Mouse (Mus musculus) left cerebral cortex, adult 8-10 months (tissue): Measurements from ENCODE around the gene Gm42372. TPM values are rescaled to one million over a fixed set of nuclear protein-coding genes. Genes with fewer than 3 reads are reported as not detected.

Experiments
- DNase-seq, 2 experiments: peaks; one replicate each; pipeline ENCODE4 v3.0.0; 2022; ENCODE audit warnings: low spot score in 2 of 2
- total RNA-seq, 4 experiments: library from RNA; stranded (reverse); gene quantifications; 2 replicates each; pipeline ENCODE4 v1.2.4; 2022

Gm42372 gene
- total RNA-seq, 4 experiments from 2014 or later, result 60.8 to 66.8 (median 62.2) TPM

DNA sequence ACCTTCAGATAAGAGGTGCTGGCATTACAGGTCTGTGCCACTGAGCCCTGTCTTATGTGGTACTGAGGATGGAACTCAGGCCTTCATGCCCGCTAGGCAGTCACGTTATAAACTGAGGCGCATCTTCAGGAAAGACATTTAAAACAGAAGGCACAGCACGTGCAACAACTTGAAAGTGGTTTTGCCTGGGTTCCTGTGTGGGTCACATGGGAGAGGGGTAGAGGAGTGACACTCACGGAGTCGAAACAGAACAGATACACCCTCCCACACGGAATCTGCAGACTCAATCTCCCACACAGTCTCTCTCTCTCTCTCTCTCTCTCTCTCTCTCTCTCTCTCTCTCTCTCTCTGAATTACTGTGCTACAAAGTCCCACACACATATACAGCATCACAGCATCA lies 47.4 kb downstream of the Gm42372 start:
- DNase-seq, result peak in 1 of 2 experiments; percentile 68

Other genes with a start within 250 kb of the Gm42372 start
- 100 to 1,000 TPM; 244 to 255 (median 248) TPM for gene Ap2s1, start 244.7 kb upstream of the Gm42372 start, total RNA-seq
- gene Slc1a5, start 201.7 kb upstream of the Gm42372 start, total RNA-seq, result 1 to 10 TPM; 4.3 to 7.4 (median 7.0) TPM
- 100 to 1,000 TPM; 205 to 269 (median 250) TPM for gene Strn4, start 167.2 kb upstream of the Gm42372 start, total RNA-seq
- gene Fkrp, start 166.4 kb upstream of the Gm42372 start, total RNA-seq, result 10 to 100 TPM; 49.6 to 68.2 (median 56.9) TPM
- gene Prkd2, start 140.2 kb upstream of the Gm42372 start, total RNA-seq, result 1 to 10 TPM; 4.2 to 6.8 (median 5.5) TPM
- 100 to 1,000 TPM; 163 to 169 (median 166) TPM for gene Dact3, start 107.8 kb upstream of the Gm42372 start, total RNA-seq
- gene Gng8, start 91.3 kb upstream of the Gm42372 start, total RNA-seq, result 1 to 10 TPM; 2.1 to 3.5 (median 3.5) TPM
- under 1 TPM in 3 of 4 experiments, not detected in 1; 0.11 to 0.16 (median 0.13) TPM for gene Ptgir, start 76.6 kb upstream of the Gm42372 start, total RNA-seq
- gene Calm3, start 59.0 kb upstream of the Gm42372 start, total RNA-seq, result 1,000 to 10,000 TPM; 1,595 to 1,874 (median 1,737) TPM
- 100 to 1,000 TPM; 270 to 304 (median 294) TPM for gene Pnmal2, start 38.4 kb upstream of the Gm42372 start, total RNA-seq
- 100 to 1,000 TPM; 101 to 107 (median 104) TPM for gene Pnmal1, start 23.4 kb upstream of the Gm42372 start, total RNA-seq
- 1 to 10 TPM; 1.9 to 2.3 (median 2.1) TPM for gene Ccdc8, start 9.6 kb downstream of the Gm42372 start, total RNA-seq
- gene Ppp5c, start 44.8 kb downstream of the Gm42372 start, total RNA-seq, result 100 to 1,000 TPM; 149 to 165 (median 157) TPM
- gene Hif3a, start 79.3 kb downstream of the Gm42372 start, total RNA-seq, result 10 to 100 TPM in 1 of 4 experiments, 1 to 10 TPM in 3; 5.9 to 11.5 (median 8.9) TPM
- 1 to 10 TPM; 4.4 to 6.5 (median 5.5) TPM for gene Psg16, start 91.0 kb downstream of the Gm42372 start, total RNA-seq
- not detected for gene Ceacam3, start 167.2 kb downstream of the Gm42372 start, total RNA-seq
- under 1 TPM in 3 of 4 experiments, not detected in 1; 0.06 to 0.11 (median 0.09) TPM for gene Psg29, start 220.4 kb downstream of the Gm42372 start, total RNA-seq